Mouse (Mus musculus): Measurements from ENCODE around the gene Itgb3. TPM values are rescaled to one million over a fixed set of nuclear protein-coding genes. Genes with fewer than 3 reads are reported as not detected.

Gene Itgb3
- total RNA-seq, 2 experiments from 2014 or later: 2.1 to 2.5 TPM

DNA sequence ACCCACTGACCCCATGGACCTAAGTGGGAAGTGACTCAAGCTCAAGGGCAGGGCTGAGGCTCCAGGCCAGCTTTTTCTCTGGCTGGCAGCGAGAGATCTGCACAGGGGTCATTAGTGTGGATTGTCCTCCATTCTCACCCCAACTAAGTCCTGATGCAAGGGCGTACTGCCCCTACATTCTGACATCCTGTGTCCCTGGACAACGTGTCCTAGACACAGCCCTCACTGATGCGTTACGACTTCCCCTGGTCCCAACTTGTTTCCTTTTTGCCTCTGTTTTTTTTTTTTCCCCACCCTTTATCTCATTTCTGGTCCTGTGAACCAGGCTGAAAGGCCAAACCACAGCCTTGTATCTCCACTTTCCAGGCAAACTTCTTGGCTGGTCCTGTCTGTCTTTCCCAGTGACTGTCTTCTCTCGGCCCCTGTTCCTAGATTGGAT lies 10.9 kb downstream of the Itgb3 start:
- DNase-seq (ENCODE audit: low spot score in 2 of 2): no peak

DNA sequence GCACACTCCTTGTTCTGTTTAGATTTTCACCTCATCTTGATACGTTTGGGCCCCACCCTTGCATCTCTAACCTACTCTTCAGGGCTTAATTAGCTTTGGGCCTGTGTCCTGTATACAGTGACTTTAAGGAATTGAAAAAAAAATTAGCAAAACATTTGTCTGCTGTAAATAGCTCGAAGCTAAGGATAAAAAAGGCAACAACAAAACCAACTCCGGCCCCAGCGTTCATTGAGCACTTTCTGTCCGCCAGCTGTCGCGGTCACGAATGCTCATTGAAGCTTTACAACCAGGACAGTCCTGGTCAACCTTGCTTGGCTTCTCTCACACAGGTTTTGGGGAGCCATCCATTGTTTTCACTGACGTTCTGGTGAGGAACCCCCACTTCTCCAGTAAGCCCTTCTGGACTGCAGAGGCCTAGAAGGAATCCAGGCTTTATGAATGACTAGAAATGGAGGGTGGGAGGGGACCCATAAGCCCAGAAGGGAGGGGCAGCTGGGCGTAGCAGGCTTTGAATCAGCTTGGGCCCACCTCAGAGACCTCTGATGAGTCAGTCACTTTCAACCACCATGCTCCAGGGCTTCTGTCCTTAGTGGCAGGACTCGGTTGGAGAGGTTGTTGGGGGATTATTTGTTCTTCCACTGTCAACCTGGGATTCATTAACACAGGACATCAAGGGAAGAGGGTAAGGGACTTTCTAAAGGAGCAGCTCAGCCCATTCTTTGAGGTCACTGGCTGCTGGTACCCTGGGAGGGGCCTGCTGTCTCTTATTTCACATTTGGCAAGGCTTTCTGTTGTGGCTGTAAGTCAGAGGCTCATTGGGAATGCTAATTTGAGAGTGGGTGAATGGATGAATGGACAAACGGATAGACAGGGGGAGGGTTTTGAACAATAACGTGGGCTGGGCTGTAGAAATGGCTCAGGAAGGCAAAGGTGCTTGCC lies 11.6 kb downstream of the Itgb3 start:
- no peak for DNase-seq (ENCODE audit: low spot score in 2 of 2)

DNA sequence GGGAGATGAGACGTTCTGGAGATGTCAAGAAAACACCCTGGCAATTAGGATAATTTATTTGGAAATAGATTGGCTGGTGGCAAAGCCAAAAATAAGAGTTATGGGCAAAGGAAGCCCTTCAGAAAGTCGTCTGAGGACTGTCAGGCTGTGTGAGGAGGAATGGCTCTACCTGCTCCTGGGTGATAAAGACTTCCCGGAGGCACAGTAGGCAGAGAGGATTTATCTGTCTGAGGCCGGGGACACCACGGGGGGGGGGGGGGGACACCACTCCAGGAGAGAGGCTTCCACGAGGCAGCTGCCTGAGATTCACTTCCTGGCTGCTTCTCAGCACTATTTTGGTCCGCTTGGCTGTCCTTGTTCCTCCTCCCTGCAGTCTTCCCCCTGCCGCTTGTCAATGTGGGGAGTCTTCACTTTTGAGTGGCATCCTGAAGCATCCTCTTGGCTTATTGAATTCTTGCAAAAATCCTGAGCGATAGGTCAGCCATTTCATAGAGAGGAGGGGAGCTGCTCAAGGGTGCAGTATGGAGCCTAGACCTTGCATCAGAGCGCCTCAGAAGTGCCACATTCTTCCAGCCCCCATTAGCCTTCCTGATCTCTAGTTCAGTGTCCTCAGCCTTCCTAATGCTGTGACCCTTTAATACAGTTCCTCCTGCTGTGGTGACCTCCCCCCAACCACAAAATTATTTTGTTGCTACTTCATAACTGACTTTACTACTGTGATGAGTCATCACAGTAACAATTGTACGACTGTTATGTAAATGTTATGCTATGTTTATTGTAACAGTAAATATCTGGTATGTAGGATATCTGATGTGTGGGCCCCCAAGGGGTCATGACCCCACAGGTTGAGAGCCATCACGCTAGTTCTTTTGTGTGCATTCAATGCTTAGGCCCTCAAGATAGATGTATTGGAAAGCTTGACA lies 14.5 kb downstream of the Itgb3 start:
- DNase-seq (ENCODE audit: low spot score in 2 of 2): no peak

DNA sequence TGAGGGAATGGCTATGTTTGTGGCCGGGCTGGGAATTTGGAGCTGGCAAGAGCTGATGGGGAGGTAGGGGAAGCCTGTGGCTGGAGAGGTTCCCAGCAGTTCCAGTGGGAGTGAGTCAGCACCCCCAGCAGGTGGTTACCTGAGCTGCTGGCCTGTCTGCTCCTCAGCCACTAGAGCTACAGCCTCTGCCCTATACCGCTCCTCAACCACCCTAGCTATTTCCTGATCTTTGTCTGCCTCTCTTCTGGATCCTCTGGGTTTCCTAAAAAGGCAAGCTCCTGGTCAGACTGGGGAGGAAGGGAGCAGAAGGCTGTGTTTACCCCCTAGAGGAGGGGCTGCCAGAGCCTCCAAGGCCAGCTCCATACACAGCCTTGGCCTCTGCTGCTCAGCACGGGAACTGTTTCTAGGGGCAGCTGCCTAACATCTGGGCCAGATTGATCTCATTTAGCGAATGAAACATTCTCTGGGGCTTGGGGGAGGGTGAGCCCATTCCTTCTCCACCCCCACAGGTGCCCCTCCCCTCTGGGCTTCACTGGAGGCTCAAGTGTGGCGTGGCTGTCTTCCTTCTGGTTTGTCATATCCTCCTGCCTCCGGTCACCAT lies 17.1 kb downstream of the Itgb3 start:
- no peak for DNase-seq (ENCODE audit: low spot score in 2 of 2)

DNA sequence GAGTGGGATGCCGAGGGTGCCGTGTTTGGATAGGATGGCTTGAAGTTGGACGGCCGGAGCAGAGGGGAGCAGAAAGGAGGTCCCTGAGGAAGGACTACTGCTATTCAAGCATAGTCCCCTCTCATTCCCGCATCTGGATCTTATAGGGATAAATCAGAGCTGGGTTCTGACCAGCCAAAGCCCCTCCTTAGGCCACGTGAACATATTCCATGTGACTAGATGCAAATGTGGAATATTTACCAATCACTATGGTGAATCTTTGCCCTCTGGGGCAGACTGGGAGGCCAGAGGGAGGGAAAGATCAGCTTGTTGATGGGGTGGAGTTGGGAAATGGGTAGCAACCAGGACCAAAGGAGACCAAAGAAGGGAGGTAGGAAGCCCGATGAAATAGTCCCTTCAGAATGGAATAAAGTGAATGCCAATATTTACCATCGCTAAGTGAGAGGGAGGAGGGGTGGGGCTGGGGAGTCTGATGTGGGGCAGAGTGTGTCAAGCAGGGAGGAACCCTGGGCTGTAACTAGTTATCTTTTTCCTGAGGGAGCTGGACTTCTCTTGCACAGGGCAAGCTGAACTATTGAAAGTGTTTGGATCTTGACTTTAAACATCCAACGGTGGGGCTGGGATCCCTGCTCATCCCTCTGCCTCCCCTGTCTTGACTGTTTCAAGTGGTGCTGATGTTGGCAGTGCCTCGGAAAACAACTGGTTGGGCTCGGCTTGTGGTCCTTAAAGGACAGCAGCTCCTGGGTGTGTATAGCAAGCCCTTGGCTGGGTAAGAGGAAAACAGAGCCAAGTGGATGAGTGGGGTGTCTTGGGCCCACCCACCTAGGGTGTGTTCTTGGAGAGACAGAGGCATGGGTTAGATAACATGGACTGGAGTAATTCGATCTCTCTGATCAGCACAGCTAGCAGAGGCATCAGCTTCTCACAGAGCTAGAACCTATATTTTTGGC lies 17.9 kb downstream of the Itgb3 start:
- DNase-seq (ENCODE audit: low spot score in 2 of 2): no peak

DNA sequence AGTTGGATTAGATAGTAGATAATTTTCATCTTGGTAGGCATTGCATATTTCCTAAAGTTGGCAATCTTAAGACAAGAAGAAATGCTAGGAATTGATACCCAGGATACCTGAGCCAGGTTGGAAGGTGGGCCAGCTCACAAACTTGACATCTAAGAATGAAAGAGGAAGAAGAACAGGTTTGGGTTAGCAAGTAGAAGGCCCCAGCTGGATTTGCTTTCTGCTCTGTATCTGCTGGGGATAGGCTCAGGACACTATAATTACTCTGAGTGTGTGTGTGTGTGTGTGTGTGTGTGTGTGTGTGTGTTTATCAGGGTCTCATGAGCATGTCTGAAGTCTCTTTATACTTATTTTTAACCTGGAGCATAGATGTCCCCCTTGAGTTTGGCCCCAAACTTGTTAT lies 18.8 kb downstream of the Itgb3 start:
- DNase-seq (ENCODE audit: low spot score in 2 of 2): no peak

DNA sequence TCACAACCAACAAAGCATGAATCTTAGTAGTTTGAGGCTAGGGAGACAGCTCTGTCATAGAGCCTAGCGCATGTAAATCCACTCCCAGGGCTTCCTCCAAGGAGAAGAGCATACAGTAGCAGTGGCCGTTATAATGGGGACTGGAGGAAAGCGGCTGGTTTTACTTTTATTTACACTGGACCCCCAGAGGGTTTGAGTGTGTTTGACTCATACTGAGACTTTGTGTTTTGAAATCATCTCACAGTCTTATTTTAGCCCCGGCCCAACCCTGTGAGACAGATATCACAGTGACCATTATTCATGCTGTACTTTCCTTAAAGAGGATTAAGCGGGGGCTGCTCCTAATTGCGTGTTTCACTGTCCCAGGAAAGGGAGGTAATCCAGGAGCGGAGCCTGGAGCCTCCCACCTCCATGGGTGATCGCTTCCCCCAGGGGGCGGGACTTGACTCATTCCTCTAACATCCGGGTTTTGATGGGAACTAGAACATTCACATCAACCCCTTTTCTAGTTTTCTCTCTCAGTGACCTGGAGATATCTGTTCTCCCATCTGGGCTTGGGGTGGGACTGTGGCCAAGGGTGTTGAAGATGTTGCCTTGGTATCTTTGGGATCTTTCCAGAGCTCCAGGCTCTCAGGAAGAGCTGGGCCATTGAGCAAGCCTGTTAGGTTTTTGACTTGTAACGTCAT lies 20.0 kb downstream of the Itgb3 start:
- DNase-seq (ENCODE audit: low spot score in 2 of 2): no peak

DNA sequence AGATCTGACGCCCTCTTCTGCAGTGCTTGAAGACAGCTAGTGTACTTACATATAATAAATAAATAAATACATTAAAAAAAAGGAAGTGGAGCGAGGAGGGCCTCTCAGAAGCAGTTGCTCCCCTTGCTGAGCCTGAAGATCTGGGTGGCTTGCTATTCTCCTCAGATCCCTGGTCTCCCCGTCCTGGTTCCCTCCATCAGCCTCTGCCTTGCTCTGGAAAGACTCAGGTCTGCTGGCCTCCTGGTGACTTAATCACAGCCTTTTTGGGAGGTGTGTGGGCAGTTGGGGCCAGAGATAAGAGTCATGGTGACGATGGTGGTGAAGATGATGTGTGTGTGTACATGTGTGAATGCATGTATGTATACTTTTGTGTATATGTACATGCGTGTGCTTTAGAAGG lies 20.8 kb downstream of the Itgb3 start:
- no peak for DNase-seq (ENCODE audit: low spot score in 2 of 2)

DNA sequence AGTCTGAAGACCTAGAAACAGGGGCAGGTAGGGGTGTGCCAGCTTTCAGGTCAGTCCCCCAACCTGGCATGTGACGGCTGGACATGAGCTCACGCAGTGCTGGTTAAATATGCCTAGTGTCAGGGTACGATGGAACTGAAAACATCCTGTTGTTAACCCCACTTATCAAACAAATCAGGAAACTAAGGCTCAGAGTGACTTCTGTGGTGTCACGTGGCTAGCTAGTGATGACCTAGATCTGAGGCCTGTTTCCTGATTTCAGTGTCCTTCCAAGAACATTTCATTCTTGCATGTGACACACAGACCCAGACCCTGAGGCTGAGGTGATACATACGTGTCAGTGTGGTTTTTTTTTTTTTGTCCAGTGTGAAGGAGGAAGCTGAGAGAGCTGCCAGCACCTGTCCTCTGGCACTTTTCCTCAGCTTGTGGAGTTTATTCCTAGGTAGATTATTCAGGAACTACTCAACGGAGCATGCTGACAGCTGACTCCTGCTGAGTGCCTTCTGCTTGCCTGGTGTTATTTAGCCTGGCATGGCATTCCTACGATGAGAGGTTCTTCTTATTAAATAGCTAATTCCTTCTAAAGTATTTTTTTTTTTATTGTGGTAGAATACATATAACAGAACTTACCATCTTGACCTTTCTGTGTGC lies 22.5 kb downstream of the Itgb3 start:
- no peak for DNase-seq (ENCODE audit: low spot score in 2 of 2)

DNA sequence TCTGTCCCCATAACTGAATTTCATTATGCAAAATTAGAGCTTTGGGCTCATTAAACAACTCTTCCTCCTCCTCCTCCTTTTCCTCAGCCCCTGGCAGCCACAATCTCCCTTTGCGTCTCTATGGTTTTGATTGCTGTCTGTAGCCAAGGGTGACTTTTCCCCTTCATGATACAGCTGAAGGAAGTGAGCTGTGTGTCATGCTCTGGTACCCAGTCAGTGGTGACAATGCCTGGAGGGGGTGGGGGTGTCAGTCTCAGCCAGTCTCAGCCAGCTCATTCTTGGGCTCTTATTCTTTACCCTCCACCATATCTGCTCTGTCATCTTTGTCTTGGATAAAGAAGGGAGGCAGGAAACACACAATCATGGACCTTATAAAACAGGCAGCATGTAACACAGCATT lies 23.5 kb downstream of the Itgb3 start:
- DNase-seq (ENCODE audit: low spot score in 2 of 2): no peak

DNA sequence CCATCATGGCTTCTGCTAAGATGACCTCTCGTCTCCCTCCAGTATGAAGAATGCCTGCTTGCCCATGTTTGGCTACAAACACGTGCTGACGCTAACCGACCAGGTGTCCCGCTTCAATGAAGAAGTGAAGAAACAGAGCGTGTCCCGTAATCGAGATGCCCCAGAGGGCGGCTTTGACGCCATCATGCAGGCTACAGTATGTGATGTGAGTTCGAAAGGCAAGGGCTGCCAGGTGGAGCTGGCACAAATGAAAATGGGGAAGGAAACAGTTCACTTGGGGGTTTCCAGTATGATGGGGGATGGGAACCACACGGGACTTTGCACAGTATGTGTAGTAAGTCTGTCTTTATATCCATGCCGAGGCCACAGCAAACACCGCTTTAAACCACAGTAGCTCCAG lies 29.2 kb downstream of the Itgb3 start:
- DNase-seq (ENCODE audit: low spot score in 2 of 2): no peak

DNA sequence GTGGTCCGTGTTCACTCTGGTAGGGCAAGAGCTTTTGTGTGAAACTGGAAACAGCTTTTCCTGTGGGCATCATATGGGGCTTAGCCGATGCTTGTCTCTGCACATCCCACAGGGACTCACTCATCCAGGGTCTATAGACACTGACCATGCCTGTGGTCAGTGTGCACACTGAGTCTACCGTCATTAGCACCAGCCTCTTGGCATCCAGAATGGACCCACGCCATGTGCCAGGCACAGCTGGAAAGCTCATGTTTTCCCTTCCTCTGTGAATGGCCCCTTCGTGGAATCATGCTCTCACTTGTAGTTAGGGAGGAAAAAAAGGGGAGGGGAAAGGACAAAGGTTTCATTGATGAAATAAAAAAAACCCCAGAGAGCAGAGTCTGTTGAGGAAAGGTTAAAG lies 30.2 kb downstream of the Itgb3 start:
- no peak for DNase-seq (ENCODE audit: low spot score in 2 of 2)

DNA sequence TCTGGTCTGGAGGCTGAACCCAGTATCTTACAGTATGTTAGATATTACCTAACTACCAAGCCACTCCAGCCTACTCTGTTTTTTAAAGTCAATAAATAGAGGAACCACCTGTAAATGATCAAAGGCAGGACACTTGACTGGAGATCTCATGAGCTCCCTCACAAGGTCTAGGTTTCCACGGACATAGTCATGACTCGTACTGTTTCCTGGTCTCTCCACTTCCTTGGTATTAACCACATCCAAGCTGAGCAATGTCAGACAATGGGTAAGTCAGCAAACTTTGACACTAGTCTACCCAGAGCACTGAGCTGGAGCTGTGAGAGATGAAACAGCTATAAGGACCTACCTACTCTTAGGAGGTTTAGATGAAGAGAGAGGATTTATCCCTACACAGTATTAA lies 31.1 kb downstream of the Itgb3 start:
- DNase-seq (ENCODE audit: low spot score in 2 of 2): no peak

DNA sequence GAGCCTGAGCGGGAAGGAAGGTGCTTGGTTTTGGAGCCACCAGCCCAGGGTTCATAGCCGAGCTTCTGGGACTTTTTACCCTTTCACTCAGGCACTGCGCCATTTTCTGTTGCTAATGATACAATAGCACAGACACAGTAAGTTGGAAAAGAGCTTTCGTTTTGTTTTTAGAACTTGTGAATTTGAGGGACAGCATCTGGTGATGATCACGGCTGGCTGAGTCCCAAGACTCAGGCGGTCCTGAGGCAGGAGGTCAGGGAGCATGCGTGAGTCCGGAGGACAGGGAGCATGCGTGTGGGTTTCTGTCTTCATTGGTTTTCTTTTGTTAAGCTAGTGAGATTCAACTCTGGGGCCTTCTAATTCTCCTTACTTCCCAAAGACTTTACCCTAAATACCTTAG lies 31.8 kb downstream of the Itgb3 start:
- DNase-seq (ENCODE audit: low spot score in 2 of 2): no peak

DNA sequence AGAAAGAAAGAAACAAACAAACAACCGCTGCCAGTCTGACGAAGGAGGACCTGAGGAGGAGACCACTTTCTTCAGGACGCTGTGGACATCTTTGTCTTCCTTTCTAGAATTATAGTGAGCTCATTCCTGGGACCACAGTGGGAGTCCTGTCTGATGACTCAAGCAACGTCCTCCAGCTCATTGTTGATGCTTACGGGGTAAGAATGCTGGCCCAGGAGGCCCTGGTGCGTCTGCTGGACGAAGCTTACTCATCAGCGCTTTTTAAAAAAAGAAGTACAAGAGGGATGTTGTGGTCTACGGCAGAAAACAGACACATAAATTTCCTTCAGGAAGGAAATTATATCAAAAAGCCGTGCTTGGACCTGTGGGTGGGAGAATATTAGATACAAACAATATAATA lies 33.1 kb downstream of the Itgb3 start:
- no peak for DNase-seq (ENCODE audit: low spot score in 2 of 2)

DNA sequence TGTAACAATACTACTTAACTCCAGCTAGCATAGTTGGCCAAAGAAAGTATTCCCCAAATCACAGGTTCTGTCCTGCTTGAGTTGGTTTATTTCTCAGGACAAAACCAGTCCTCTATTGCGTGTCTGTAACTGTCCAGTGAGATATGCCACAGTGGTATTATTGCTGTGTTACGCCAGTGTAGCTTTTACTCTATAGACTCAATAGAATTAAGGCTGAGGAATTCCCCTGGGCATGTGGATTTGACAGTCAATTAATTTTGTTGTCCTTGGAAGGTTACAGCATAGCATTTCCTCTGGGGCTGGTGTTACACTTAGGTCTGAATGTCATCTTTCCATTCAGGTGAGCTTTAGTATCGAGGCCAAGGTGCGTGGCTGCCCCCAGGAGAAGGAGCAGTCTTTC lies 35.4 kb downstream of the Itgb3 start:
- DNase-seq (ENCODE audit: low spot score in 2 of 2): no peak

DNA sequence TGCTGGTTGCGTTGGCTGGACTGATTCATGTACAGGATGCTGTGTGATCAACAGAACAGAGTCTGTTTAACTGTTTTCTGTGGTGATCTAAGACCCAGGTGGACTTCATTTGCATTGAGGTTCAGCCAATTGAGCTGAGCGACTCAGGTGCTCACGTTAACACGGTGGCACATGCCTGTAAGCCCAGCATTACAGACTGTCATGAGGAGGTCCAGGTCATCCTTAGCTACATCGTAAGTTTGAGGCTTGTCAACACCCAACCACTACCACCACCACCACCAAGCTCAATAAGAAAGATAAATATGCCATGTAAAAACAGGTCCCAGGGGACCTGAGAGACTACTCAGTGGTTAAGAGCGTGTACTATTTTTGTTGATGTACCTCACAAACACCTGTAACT lies 37.6 kb downstream of the Itgb3 start:
- no peak for DNase-seq (ENCODE audit: low spot score in 2 of 2)

DNA sequence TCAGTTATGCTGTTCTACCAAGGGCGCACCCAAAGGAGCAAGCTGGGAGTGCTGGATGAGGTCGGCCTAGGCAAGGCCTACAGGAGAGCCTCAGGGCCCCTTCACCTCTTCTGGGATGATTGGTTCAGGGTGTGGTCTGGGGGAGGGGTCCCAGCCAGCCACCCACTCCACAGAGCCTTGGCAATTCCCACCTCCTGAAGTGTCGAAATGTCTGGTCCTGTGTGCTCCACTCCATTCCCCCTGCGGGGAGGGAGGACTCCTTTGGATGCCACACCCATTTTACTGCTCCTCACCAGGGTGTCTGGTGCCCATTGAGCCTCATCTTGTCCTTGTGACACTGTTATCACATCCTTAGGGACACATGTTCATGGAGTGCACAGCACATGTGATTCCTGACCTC lies 38.4 kb downstream of the Itgb3 start:
- DNase-seq (ENCODE audit: low spot score in 2 of 2): no peak

DNA sequence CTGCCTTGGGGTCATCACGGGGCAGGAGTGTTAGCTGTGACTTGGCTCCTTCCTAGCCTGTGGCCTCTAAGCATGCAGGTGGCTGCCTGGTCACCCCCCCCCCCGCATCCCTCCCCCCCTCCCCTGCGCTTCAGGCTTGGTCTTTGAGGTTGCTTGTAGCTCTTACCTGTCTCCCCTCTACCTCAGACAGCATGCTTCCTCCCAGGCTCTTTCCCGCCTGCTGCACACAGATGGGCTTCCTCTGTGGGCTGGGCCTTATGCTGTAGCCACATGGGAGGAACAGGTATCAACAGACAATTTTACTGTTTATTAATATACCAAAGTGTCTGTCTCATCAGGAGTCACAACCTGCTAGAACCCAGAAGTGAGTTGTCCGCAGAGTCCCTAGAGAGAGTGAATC lies 38.8 kb downstream of the Itgb3 start:
- DNase-seq (ENCODE audit: low spot score in 2 of 2): no peak
